Mouse (Mus musculus) cortical plate, adult 2 months (tissue): ENCODE data around the gene F11.

ENCODE experiments used
- CTCF ChIP-seq: fragments of 200-500 bp; IDR thresholded peaks from 2 replicates; pipeline ENCODE4 v1.5.1; 2011; ENCODE audit warnings: mild to moderate bottlenecking, control low read depth, low read length; ENCODE audit not compliant: insufficient read depth; ENCODE audit errors: extremely low read depth
- POLR2A ChIP-seq: fragments of 200-500 bp; IDR thresholded peaks from 2 replicates; pipeline ENCODE4 v1.6.1; 2011; ENCODE audit warnings: mild to moderate bottlenecking, low read length, control low read depth; ENCODE audit not compliant: insufficient read depth; ENCODE audit errors: extremely low read depth

DNA sequence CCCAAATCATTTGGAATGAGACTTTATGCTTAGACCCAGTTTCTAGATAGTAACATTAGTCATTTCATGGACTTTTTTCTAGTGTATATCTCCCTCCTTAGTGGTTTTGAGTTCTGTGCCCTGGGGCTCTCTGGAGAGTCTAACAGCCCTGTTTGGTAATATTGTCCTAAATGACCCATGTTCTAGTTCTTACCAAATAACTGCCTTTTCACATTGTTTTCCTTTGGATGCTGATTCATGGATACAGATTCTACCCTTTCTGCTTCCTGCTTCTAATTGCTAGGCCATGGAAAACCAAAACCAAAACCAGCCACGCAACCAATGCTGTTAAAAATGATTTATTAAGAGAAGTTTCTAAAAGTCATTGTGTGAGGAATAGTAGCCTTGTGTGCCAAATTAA lies 43.6 kb upstream of the F11 start:
- TF ChIP-seq POLR2A (no peak), CTCF (no peak)
